Mouse (Mus musculus) midbrain, embryonic 15.5 days (tissue): ENCODE measurements around the gene Dirc2. TPM values are rescaled to one million over a fixed set of nuclear protein-coding genes. Genes with fewer than 3 reads are reported as not detected.

Source experiments
- ATAC-seq: fragments of 200-750 bp; cut with Nextera tagmentation; replicated peaks from 2 replicates; pipeline ENCODE4 v1.8.0; 2017; ENCODE audit warnings: moderate TSS enrichment
- H3K27ac ChIP-seq: fragments of 300-500 bp; sonication (generic); 2 replicates; pipeline ENCODE4 v1.5.1; 2015; ENCODE audit warnings: mild to moderate bottlenecking, inconsistent platforms
- H3K27me3 ChIP-seq: fragments of 300-500 bp; sonication (generic); replicated peaks from 2 replicates; pipeline ENCODE4 v1.6.1; 2015; ENCODE audit warnings: inconsistent platforms
- H3K36me3 ChIP-seq: fragments of 300-500 bp; sonication (generic); replicated peaks from 2 replicates; pipeline ENCODE4 v1.6.1; 2015; ENCODE audit warnings: inconsistent platforms
- H3K4me1 ChIP-seq: fragments of 300-500 bp; sonication (generic); 2 replicates; pipeline ENCODE4 v1.6.1; 2015; ENCODE audit warnings: inconsistent platforms
- H3K4me2 ChIP-seq: fragments of 300-500 bp; sonication (generic); 2 replicates; pipeline ENCODE4 v1.6.1; 2015; ENCODE audit warnings: inconsistent platforms, mild to moderate bottlenecking, moderate library complexity
- H3K4me3 ChIP-seq: fragments of 300-500 bp; sonication (generic); 2 replicates; pipeline ENCODE4 v1.5.1; 2015; ENCODE audit warnings: mild to moderate bottlenecking, inconsistent platforms
- H3K9ac ChIP-seq: fragments of 300-500 bp; sonication (generic); 2 replicates; pipeline ENCODE4 v1.6.1; 2015; ENCODE audit warnings: mild to moderate bottlenecking, inconsistent platforms
- H3K9me3 ChIP-seq: fragments of 300-500 bp; sonication (generic); 2 replicates; pipeline ENCODE4 v1.6.1; 2016; ENCODE audit warnings: inconsistent platforms
- WGBS: fragments of 180-500 bp; shearing (Covaris S2); methylation state at CpG from one replicate; pipeline ENCODE4 v1.1.7; 2015; ENCODE audit warnings: mixed read lengths; 5-methylcytosine and 5-hydroxymethylcytosine counted together
- polyA plus RNA-seq: library from polyadenylated mRNA; unstranded; fragments of >200 nt; fragmentation: Nextera tagmentation; extraction: Ambion mirVana; gene quantifications from 2 replicates; pipeline ENCODE4 v1.2.1, GENCODE M21; 2015

The Dirc2 gene
- polyA plus RNA-seq, 1 experiment from 2014 or later, result 31.4 TPM

DNA sequence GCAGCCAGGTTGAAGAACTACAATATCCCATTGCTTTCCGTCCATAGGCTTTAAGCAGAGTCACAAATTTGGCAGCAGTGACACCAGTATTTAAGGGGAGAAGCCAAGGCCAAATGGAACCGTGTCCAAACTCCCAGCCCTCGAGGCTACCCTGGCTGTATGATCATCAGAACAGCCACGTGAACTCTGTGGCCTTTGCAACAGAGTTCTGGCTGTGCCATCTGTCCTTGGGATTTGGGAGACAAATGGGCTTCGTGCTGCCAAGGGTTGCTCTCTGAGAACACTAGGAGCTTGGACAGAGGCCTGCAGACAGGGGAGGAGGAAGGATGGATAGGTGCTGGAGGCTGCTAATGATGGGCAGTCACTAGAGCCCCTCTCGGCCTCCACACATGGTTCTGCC lies 117.0 kb downstream of the Dirc2 start:
- Histone ChIP-seq H3K9me3 (no peaks in the 10 kb centered on the region), H3K4me3 (no peak overlapping the region), H3K9ac (no peak overlapping the region), H3K4me2 (no peak overlapping the region), H3K4me1 (no peaks in the 10 kb centered on the region), H3K36me3 (no peaks in the 10 kb centered on the region), H3K27ac (no peak overlapping the region), H3K27me3 (no peaks in the 10 kb centered on the region)
- WGBS, result 68% methylated on average over 6 of the region's 6 CpGs
- no peak for ATAC-seq

DNA sequence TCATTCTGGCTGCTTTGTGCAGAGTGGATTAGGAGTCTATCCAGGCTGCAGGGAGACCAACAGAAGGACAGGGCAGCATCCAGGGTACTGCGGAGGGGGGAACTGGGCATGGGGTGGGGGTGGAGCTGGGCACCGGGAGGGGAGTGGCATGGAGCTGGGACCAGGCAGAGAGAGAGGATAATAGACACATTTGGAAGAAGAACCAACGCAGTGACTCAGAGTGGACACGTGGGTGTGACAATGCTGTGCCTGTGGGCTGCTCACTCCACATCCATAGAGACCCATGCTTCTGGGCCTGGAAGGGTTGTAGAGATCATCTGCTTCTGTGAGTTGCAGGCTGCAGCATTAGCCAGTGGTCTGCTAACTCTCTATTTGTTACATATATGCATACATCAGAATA lies 120.3 kb downstream of the Dirc2 start:
- no peak overlapping the region for H3K4me3 ChIP-seq
- H3K9me3 ChIP-seq, result no peaks in the 10 kb centered on the region
- no peaks in the 10 kb centered on the region for H3K36me3 ChIP-seq
- 86% methylated on average over 4 of the region's 4 CpGs for WGBS
- H3K4me2 ChIP-seq, result no peak overlapping the region
- no peak overlapping the region for H3K9ac ChIP-seq
- ATAC-seq, result no peak
- H3K4me1 ChIP-seq, result no peaks in the 10 kb centered on the region
- no peak overlapping the region for H3K27ac ChIP-seq
- no peaks in the 10 kb centered on the region for H3K27me3 ChIP-seq

Other genes with a start within 250 kb of the Dirc2 start
- gene Sema5b, start 228.2 kb downstream of the Dirc2 start, polyA plus RNA-seq, result 25.4 and 27.7 TPM in 2 replicates
- 17.2 and 18.5 TPM in 2 replicates for gene Hspbap1, start 1.0 kb upstream of the Dirc2 start, polyA plus RNA-seq
- 0.49 and 0.72 TPM in 2 replicates for gene Parp14, start 102.2 kb upstream of the Dirc2 start, polyA plus RNA-seq
- gene Parp9, start 169.1 kb upstream of the Dirc2 start, polyA plus RNA-seq, result 1.8 and 2.6 TPM in 2 replicates
- 1.5 and 1.8 TPM in 2 replicates for gene Dtx3l, start 169.8 kb upstream of the Dirc2 start, polyA plus RNA-seq
- 74.3 and 83.1 TPM in 2 replicates for gene Kpna1, start 209.4 kb upstream of the Dirc2 start, polyA plus RNA-seq